Mouse (Mus musculus) forebrain, postnatal 0 days (tissue): ENCODE data around the gene Mfsd2a. TPM values are rescaled to one million over a fixed set of nuclear protein-coding genes. Genes with fewer than 3 reads are reported as not detected.

Experiments
- ATAC-seq: fragments of 200-750 bp; cut with Nextera tagmentation; 2 replicates; pipeline ENCODE4 v1.8.0; 2017; ENCODE audit warnings: mild to moderate bottlenecking, moderate library complexity
- DNase-seq: peaks from one replicate; pipeline ENCODE4 v3.0.0-alpha.2; 2015
- H3K27ac ChIP-seq: fragments of 300-500 bp; sonication (generic); 2 replicates; pipeline ENCODE4 v1.5.1; 2014; ENCODE audit warnings: low read depth, mild to moderate bottlenecking, antibody characterized with exemption, low read length, moderate library complexity, mixed read lengths
- H3K27me3 ChIP-seq: fragments of 300-500 bp; sonication (generic); 2 replicates; pipeline ENCODE4 v1.6.1; 2014; ENCODE audit warnings: mild to moderate bottlenecking, low read length, mixed read lengths; ENCODE audit not compliant: insufficient read depth
- H3K36me3 ChIP-seq: fragments of 300-500 bp; sonication (generic); 2 replicates; pipeline ENCODE4 v1.6.1; 2014; ENCODE audit warnings: mild to moderate bottlenecking, moderate library complexity; ENCODE audit not compliant: insufficient read depth
- H3K4me1 ChIP-seq: fragments of 300-500 bp; sonication (generic); 2 replicates; pipeline ENCODE4 v1.6.1; 2014; ENCODE audit warnings: antibody characterized with exemption; ENCODE audit not compliant: insufficient read depth
- H3K4me2 ChIP-seq: fragments of 300-500 bp; sonication (generic); 2 replicates; pipeline ENCODE4 v1.6.1; 2014; ENCODE audit warnings: low read depth, mild to moderate bottlenecking, moderate library complexity
- H3K4me3 ChIP-seq: fragments of 300-500 bp; sonication (generic); 2 replicates; pipeline ENCODE4 v1.5.1; 2014; ENCODE audit warnings: low read depth, low read length, mixed read lengths
- H3K9ac ChIP-seq: fragments of 300-500 bp; sonication (generic); 2 replicates; pipeline ENCODE4 v1.6.1; 2014; ENCODE audit warnings: mild to moderate bottlenecking
- H3K9me3 ChIP-seq: fragments of 300-500 bp; sonication (generic); 2 replicates; pipeline ENCODE4 v1.6.1; 2016; ENCODE audit warnings: low read length
- CTCF ChIP-seq: sonication (generic); IDR thresholded peaks from 2 replicates; pipeline ENCODE4 v1.5.1; 2016; ENCODE audit warnings: antibody characterized with exemption, control low read depth, low read depth
- WGBS: fragments of 180-500 bp; shearing (Covaris S2); extraction: QIAGEN DNeasy Blood & Tissue Kit; methylation state at CpG from one replicate; pipeline ENCODE4 v1.1.7; 2014; 5-methylcytosine and 5-hydroxymethylcytosine counted together
- polyA plus RNA-seq: library from polyadenylated mRNA; unstranded; fragments of >200 nt; fragmentation: Nextera tagmentation; extraction: Ambion mirVana; gene quantifications from 2 replicates; pipeline ENCODE4 v1.2.1, GENCODE M21; 2015
- total RNA-seq: library from RNA; depleted of rRNA; stranded (reverse); fragments of >200 nt; gene quantifications from 2 replicates; pipeline ENCODE4 v1.2.3, GENCODE M21; 2014

Mfsd2a gene
- total and polyA plus RNA-seq, 2 experiments from 2014 or later, result 33.4 to 40.7 TPM

- WGBS, result 0% methylated on average over 1 of the region's 1 CpGs
- no peak for ATAC-seq
- no peaks in the 10 kb centered on the region for H3K9me3 ChIP-seq
- H3K27ac ChIP-seq, result no peak overlapping the region
- DNase-seq, result no peak
- no peak overlapping the region for H3K4me2 ChIP-seq
- no peak overlapping the region for H3K4me3 ChIP-seq
- H3K27me3 ChIP-seq, result no peaks in the 10 kb centered on the region
- no peak for TF ChIP-seq CTCF
- no peak overlapping the region for H3K9ac ChIP-seq
- H3K36me3 ChIP-seq, result no peaks in the 10 kb centered on the region
- H3K4me1 ChIP-seq, result no peaks in the 10 kb centered on the region
Observed at GRCm38 (mm10) chr4:122922841-122923240, 38.1 kb downstream of the Mfsd2a start.

DNA sequence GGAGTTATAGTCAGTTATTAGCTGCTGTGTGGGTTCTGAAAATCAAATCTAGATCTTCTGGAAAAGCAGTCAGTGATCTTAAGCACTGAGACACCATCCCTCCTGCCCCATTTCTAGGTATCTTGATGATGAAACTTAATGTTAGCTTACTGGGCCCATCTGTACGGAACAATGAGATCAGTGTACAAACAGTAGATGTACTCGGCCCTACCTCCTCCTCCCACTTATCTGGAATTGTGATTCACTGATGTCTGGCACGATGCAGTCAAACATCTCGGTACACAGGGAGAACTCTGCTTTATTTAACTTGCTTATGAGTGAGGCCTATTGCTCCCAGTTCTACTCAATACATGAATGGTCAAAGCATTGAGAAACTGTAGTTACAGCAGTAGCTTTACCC, 45.0 kb downstream of the Mfsd2a start:
- ATAC-seq (no peak), DNase-seq (no peak)
- Histone ChIP-seq H3K4me3 (no peak overlapping the region), H3K9me3 (no peaks in the 10 kb centered on the region), H3K9ac (no peak overlapping the region), H3K4me2 (no peak overlapping the region), H3K27me3 (no peaks in the 10 kb centered on the region), H3K27ac (no peak overlapping the region), H3K36me3 (no peaks in the 10 kb centered on the region), H3K4me1 (no peaks in the 10 kb centered on the region)
- WGBS, result 87% methylated on average over 4 of the region's 4 CpGs
- TF ChIP-seq CTCF, result no peak

DNA sequence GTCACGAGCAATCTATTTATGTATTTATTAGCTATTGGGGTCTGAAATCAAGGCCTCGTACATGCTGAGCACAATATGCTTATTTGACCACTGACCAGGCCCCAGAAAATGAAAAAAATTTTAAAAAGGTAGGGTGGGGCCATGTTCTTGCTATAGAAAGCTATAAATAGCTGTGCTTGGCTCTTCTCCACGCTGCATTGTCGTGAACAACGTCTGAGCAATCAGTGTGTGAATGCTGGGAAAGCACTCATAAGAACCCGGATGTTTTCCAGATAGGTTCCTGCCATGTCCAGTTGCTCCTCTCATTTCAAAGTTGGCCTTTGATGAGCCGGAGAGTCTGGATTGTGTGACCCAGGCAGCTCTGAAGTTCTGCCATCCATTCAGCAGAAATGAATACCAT, 46.8 kb downstream of the Mfsd2a start:
- no peaks in the 10 kb centered on the region for H3K9me3 ChIP-seq
- no peak overlapping the region for H3K4me3 ChIP-seq
- DNase-seq, result no peak
- WGBS, result 59% methylated on average over 7 of the region's 7 CpGs
- ATAC-seq, result no peak
- no peak overlapping the region for H3K9ac ChIP-seq
- H3K4me2 ChIP-seq, result no peak overlapping the region
- no peaks in the 10 kb centered on the region for H3K27me3 ChIP-seq
- H3K4me1 ChIP-seq, result 0 out of 2 replicates have a peak, but pooled peaks cover 4% of the 10 kb centered on the region
- H3K36me3 ChIP-seq, result no peaks in the 10 kb centered on the region
- no peak overlapping the region for H3K27ac ChIP-seq
- no peak for TF ChIP-seq CTCF

- TF ChIP-seq CTCF, result no peak; the same call in 1 of the 2 replicates
- H3K36me3 ChIP-seq, result no peaks in the 10 kb centered on the region
- DNase-seq, result no peak
- H3K27ac ChIP-seq, result no peak overlapping the region
- no peak for ATAC-seq
- WGBS, result 76% methylated on average over 5 of the region's 5 CpGs
- no peak overlapping the region for H3K4me3 ChIP-seq
- H3K27me3 ChIP-seq, result no peaks in the 10 kb centered on the region
- H3K4me2 ChIP-seq, result no peak overlapping the region
- 0 out of 2 replicates have a peak, but pooled peaks cover 4% of the 10 kb centered on the region for H3K4me1 ChIP-seq
- H3K9me3 ChIP-seq, result no peaks in the 10 kb centered on the region
- H3K9ac ChIP-seq, result no peak overlapping the region
Observed at GRCm38 (mm10) chr4:122912613-122913012, 48.4 kb downstream of the Mfsd2a start.

DNA sequence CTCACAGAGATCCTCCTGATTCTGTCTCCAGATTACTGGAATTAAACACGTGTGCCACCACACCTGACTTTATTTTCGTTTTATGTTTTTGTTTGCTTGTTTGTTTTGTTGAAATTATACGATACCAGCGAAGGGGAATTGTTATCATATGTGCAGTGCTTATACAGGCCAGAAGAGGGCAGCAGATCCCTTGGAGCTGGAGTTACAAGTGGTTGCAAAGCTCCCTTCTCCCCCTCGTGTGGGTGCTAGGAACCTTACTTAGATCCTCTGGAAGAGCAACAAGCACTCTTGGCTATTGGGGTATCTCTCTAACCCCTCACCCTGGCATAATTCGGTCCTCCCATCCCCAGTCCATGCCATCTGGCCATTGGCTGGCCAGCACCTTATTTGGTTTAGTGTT, 50.4 kb downstream of the Mfsd2a start:
- 0 out of 2 replicates have a peak, but pooled peaks cover 4% of the 10 kb centered on the region for H3K4me1 ChIP-seq
- WGBS, result 55% methylated on average over 6 of the region's 6 CpGs
- H3K27me3 ChIP-seq, result no peaks in the 10 kb centered on the region
- ATAC-seq, result no peak
- no peaks in the 10 kb centered on the region for H3K9me3 ChIP-seq
- no peak overlapping the region for H3K4me2 ChIP-seq
- no peak overlapping the region for H3K27ac ChIP-seq
- TF ChIP-seq CTCF, result peak; percentile 60
- no peak for DNase-seq
- H3K9ac ChIP-seq, result no peak overlapping the region
- H3K36me3 ChIP-seq, result no peaks in the 10 kb centered on the region
- no peak overlapping the region for H3K4me3 ChIP-seq

GRCm38 (mm10) chr4:122909572-122910189, 51.3 kb downstream of the Mfsd2a start:
- H3K36me3 ChIP-seq, result no peaks in the 10 kb centered on the region
- peak; percentile 85 for DNase-seq
- H3K27me3 ChIP-seq, result no peaks in the 10 kb centered on the region
- no peak for TF ChIP-seq CTCF
- 19% methylated on average over 12 of the region's 12 CpGs for WGBS
- no peaks in the 10 kb centered on the region for H3K9me3 ChIP-seq
- H3K4me3 ChIP-seq, result peak overlapping the region; percentile 14
- ATAC-seq, result peak; percentile 93
- H3K9ac ChIP-seq, result peak overlapping the region; percentile 44
- peak overlapping the region; percentile 85 for H3K27ac ChIP-seq
- 0 out of 2 replicates have a peak, but pooled peaks cover 4% of the 10 kb centered on the region for H3K4me1 ChIP-seq
- H3K4me2 ChIP-seq, result peak overlapping the region; percentile 35

- no peak for ATAC-seq
- no peak for DNase-seq
- no peaks in the 10 kb centered on the region for H3K9me3 ChIP-seq
- no peak overlapping the region for H3K9ac ChIP-seq
- no peak overlapping the region for H3K27ac ChIP-seq
- WGBS, result 74% methylated on average over 10 of the region's 10 CpGs
- H3K36me3 ChIP-seq, result no peaks in the 10 kb centered on the region
- no peak overlapping the region for H3K4me2 ChIP-seq
- no peaks in the 10 kb centered on the region for H3K27me3 ChIP-seq
- H3K4me3 ChIP-seq, result no peak overlapping the region
- no peak for TF ChIP-seq CTCF
- H3K4me1 ChIP-seq, result 0 out of 2 replicates have a peak, but pooled peaks cover 4% of the 10 kb centered on the region
Observed at GRCm38 (mm10) chr4:122905359-122905758, 55.6 kb downstream of the Mfsd2a start.
